Comparison of ENCODE assay signal across 8 mouse cellular contexts in genomic region chr17:30657530-30658151, GRCm38 (mm10). TPM values are rescaled to one million over a fixed set of nuclear protein-coding genes. Genes with fewer than 3 reads are reported as not detected.
DNase-seq lines count a peak whose midpoint lies in the region; ATAC-seq and TF ChIP-seq lines count a peak whose summit lies in the region.

No protein-coding gene starts in this region.

- peak overlapping the region; percentile 21; the same call in 1 of the 2 replicates for H3K9ac ChIP-seq in forebrain, embryonic 13.5 days
- H3K9ac ChIP-seq in limb, embryonic 13.5 days, result peak overlapping the region; percentile 45; the same call in 1 of the 2 replicates
- H3K9ac ChIP-seq in neural tube, embryonic 13.5 days, result peak overlapping the region; percentile 51

- no peaks in the 10 kb centered on the region for H3K4me1 ChIP-seq in forebrain, embryonic 13.5 days
- peaks cover 7% of the 10 kb centered on the region; the same call in 1 of the 2 replicates for H3K4me1 ChIP-seq in limb, embryonic 13.5 days
- H3K4me1 ChIP-seq in neural tube, embryonic 13.5 days (replicated peaks), result 0 out of 2 replicates have a peak, but pooled peaks cover 4% of the 10 kb centered on the region

- 59% methylated on average over 8 of the region's 8 CpGs for WGBS in forebrain, embryonic 13.5 days
- 50% methylated on average over 8 of the region's 8 CpGs for WGBS in limb, embryonic 13.5 days
- WGBS in neural tube, embryonic 13.5 days, result 52% methylated on average over 8 of the region's 8 CpGs

- H3K4me3 ChIP-seq in left cerebral cortex, adult 2 months, result peak overlapping the region; percentile 25
- peak overlapping the region; percentile 36 for H3K4me3 ChIP-seq in forebrain, embryonic 13.5 days
- peak overlapping the region; percentile 42 for H3K4me3 ChIP-seq in limb, embryonic 13.5 days
- H3K4me3 ChIP-seq in neural tube, embryonic 13.5 days, result peak overlapping the region; percentile 38

- TF ChIP-seq CTCF in left cerebral cortex, adult 2 months (IDR thresholded peaks at IDR 0.05), result no peak

- ATAC-seq in forebrain, embryonic 13.5 days, result peak; percentile 6; the same call in 1 of the 2 replicates
- no peak for ATAC-seq in limb, embryonic 13.5 days (ENCODE audit: low FRiP score, low read depth)
- no peak for ATAC-seq in neural tube, embryonic 13.5 days (ENCODE audit: low read depth)

- no peaks in the 10 kb centered on the region for H3K9me3 ChIP-seq in forebrain, embryonic 13.5 days (replicated peaks)
- no peaks in the 10 kb centered on the region for H3K9me3 ChIP-seq in limb, embryonic 13.5 days
- no peaks in the 10 kb centered on the region for H3K9me3 ChIP-seq in neural tube, embryonic 13.5 days

- peak overlapping the region; percentile 37; the same call in 1 of the 2 replicates for H3K27ac ChIP-seq in left cerebral cortex, adult 2 months
- no peak overlapping the region for H3K27ac ChIP-seq in forebrain, embryonic 13.5 days
- peak overlapping the region; percentile 48; the same call in 1 of the 2 replicates for H3K27ac ChIP-seq in limb, embryonic 13.5 days
- peak overlapping the region; percentile 43; the same call in 1 of the 2 replicates for H3K27ac ChIP-seq in neural tube, embryonic 13.5 days (replicated peaks)

- DNase-seq in left cerebral cortex, adult 2 months (ENCODE audit: extremely low spot score in 1 of 2, low spot score in 2 of 2), result no peak
- no peak for DNase-seq in left cerebral cortex, postnatal 36 days (ENCODE audit: low spot score in 2 of 2)
- no peak for DNase-seq in adrenal gland, adult 18-20 months (ENCODE audit: low spot score in 2 of 2)
- DNase-seq in layer of hippocampus, adult 9-11 months, result no peak
- no peak for DNase-seq in thymus, adult 18-20 months

- H3K4me2 ChIP-seq in forebrain, embryonic 13.5 days, result peak overlapping the region; percentile 58
- H3K4me2 ChIP-seq in limb, embryonic 13.5 days (replicated peaks), result peak overlapping the region; percentile 64
- peak overlapping the region; percentile 50 for H3K4me2 ChIP-seq in neural tube, embryonic 13.5 days

- H3K27me3 ChIP-seq in forebrain, embryonic 13.5 days, result no peaks in the 10 kb centered on the region
- no peaks in the 10 kb centered on the region for H3K27me3 ChIP-seq in limb, embryonic 13.5 days
- H3K27me3 ChIP-seq in neural tube, embryonic 13.5 days, result no peaks in the 10 kb centered on the region

- intact Hi-C loops in left cerebral cortex, adult 2 months (cut with DNase I), result no loop called here
- intact Hi-C loops in left cerebral cortex, postnatal 36 days (cut with DNase I), result no loop called here

- no peaks in the 10 kb centered on the region for H3K36me3 ChIP-seq in forebrain, embryonic 13.5 days (ENCODE audit: poor library complexity, severe bottlenecking)
- no peaks in the 10 kb centered on the region for H3K36me3 ChIP-seq in limb, embryonic 13.5 days
- H3K36me3 ChIP-seq in neural tube, embryonic 13.5 days, result no peaks in the 10 kb centered on the region

RNA-seq across cellular contexts. Expression of gene Glo1, which starts 31.0 kb away (rescaled TPM):
- 100 to 1,000 TPM; 137 to 143 TPM for total RNA-seq in left cerebral cortex, adult 2 months (2021)
- total RNA-seq in left cerebral cortex, postnatal 36 days (2021), result 100 to 1,000 TPM; 133 to 152 TPM
- polyA plus RNA-seq in forebrain, embryonic 13.5 days (2015; fragmentation: Nextera tagmentation; extraction: Ambion mirVana), result 191 and 194 TPM in 2 replicates
- polyA plus RNA-seq in limb, embryonic 13.5 days (2015; fragmentation: Nextera tagmentation; extraction: Ambion mirVana), result 209 and 211 TPM in 2 replicates
- polyA plus RNA-seq in neural tube, embryonic 13.5 days (2015; fragmentation: Nextera tagmentation; extraction: Ambion mirVana), result 157 and 160 TPM in 2 replicates
- 100 to 1,000 TPM; 131 to 145 TPM for total RNA-seq in adrenal gland, adult 18-20 months (2021)

RNA-seq across cellular contexts. Expression of gene Dnah8, which starts 33.5 kb away (rescaled TPM):
- total RNA-seq in left cerebral cortex, adult 2 months (2021), result under 1 TPM; 0.35 to 0.97 TPM
- 1 to 10 TPM; 1.3 TPM for total RNA-seq in left cerebral cortex, postnatal 36 days (2021)
- 0.84 and 0.85 TPM in 2 replicates for polyA plus RNA-seq in forebrain, embryonic 13.5 days (2015; fragmentation: Nextera tagmentation; extraction: Ambion mirVana)
- 0.72 and 1.1 TPM in 2 replicates for polyA plus RNA-seq in limb, embryonic 13.5 days (2015; fragmentation: Nextera tagmentation; extraction: Ambion mirVana)
- 1.2 and 1.5 TPM in 2 replicates for polyA plus RNA-seq in neural tube, embryonic 13.5 days (2015; fragmentation: Nextera tagmentation; extraction: Ambion mirVana)
- total RNA-seq in adrenal gland, adult 18-20 months (2021), result under 1 TPM; 0.60 to 0.93 TPM
